Mouse (Mus musculus) heart, postnatal 0 days (tissue): Measurements from ENCODE around the gene Mpeg1.

Experiments used
- CTCF ChIP-seq: IDR thresholded peaks from 2 replicates; pipeline ENCODE4 v1.5.1; 2016; ENCODE audit warnings: antibody characterized with exemption, control low read depth, low read depth
- EP300 ChIP-seq: IDR thresholded peaks from 2 replicates; pipeline ENCODE4 v1.6.1; 2016; ENCODE audit warnings: antibody characterized with exemption, low read depth

- TF ChIP-seq CTCF (no peak), EP300 (no peak)
Measured at GRCm38 (mm10) chr19:12491636-12492035, 31.1 kb downstream of the Mpeg1 start.
